Comparison of ENCODE assay signal across 8 mouse cellular contexts in the genomic region with DNA sequence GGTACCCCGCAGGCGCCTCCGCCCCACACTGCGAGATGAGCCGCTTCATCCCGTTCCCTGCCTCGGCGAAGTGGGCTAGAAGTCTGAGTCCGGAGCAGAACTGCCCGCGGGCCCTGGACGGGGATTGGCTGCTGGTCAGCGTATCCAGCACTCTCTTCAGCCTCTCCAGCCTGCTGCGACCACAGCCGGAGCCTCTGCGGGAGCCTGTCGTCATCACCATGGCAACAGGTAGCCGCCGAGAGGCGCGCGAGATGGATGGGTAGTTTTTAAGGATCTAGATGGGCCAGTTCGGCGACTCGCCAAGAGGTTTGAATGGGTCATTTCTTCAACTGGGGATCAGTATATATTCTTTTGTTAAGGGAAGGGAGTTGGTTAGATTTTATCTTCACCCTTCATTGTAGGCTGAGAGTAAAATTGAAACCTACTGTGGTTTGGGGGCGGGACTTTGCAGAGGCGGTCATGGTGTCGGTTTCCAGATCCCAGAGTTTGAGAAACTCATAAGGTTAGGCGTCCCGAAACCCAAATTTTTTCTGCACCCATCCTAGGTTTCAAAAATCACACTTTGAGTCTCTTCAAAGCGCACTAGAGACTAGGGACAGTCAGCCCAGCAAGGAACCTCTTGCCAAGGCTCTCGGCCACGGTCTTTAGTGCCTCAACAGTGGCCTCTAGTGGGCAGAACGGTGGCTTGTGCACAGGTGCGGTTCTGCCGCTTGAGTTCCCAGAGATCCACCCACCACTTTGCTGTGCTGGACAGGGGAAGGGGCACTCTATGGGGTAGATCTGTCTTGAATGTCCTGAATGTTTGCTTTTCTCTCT. TPM values are rescaled to one million over a fixed set of nuclear protein-coding genes. Genes with fewer than 3 reads are reported as not detected.
A peak's percentile ranks its signal among the peaks of the same experiment; 100 is the strongest.
DNase-seq lines count a peak whose midpoint lies in the region; ATAC-seq and TF ChIP-seq lines count a peak whose summit lies in the region.

No protein-coding gene starts in this region.

- no peak for TF ChIP-seq EP300 in liver, postnatal 0 days (IDR thresholded peaks at IDR 0.05; ENCODE audit: low read depth)

- H3K27me3 ChIP-seq in heart, embryonic 12.5 days (replicated peaks), result no peaks in the 10 kb centered on the region
- H3K27me3 ChIP-seq in kidney, embryonic 16.5 days (ENCODE audit: insufficient read depth, low read length), result no peaks in the 10 kb centered on the region
- no peaks in the 10 kb centered on the region for H3K27me3 ChIP-seq in liver, postnatal 0 days (ENCODE audit: insufficient read depth, low read length)
- H3K27me3 ChIP-seq in neural tube, embryonic 13.5 days, result no peaks in the 10 kb centered on the region

- H3K4me3 ChIP-seq in heart, embryonic 12.5 days, result peak overlapping the region; percentile 75
- H3K4me3 ChIP-seq in kidney, embryonic 16.5 days (ENCODE audit: low read length), result peak overlapping the region; percentile 76
- H3K4me3 ChIP-seq in liver, postnatal 0 days (ENCODE audit: low read depth, low read length), result peak overlapping the region; percentile 84
- peak overlapping the region; percentile 46 for H3K4me3 ChIP-seq in neural tube, embryonic 13.5 days

- WGBS in heart, embryonic 12.5 days, result under 1% methylated on average over 36 of the region's 36 CpGs
- under 1% methylated on average over 36 of the region's 36 CpGs for WGBS in kidney, embryonic 16.5 days
- under 1% methylated on average over 36 of the region's 36 CpGs for WGBS in liver, postnatal 0 days (ENCODE audit: insufficient replicate concordance)
- WGBS in neural tube, embryonic 13.5 days, result 1% methylated on average over 36 of the region's 36 CpGs

- peak overlapping the region; percentile 86 for H3K9ac ChIP-seq in heart, embryonic 12.5 days
- H3K9ac ChIP-seq in kidney, embryonic 16.5 days (replicated peaks; ENCODE audit: low read length), result peak overlapping the region; percentile 70
- H3K9ac ChIP-seq in liver, postnatal 0 days (replicated peaks), result peak overlapping the region; percentile 80
- H3K9ac ChIP-seq in neural tube, embryonic 13.5 days, result peak overlapping the region; percentile 73

- DNase-seq in CD4-positive, CD25-positive, alpha-beta regulatory T cell, adult 2 months (ENCODE audit: low read depth, low spot score), result peak; percentile 92
- DNase-seq in brain, adult 2 months (ENCODE audit: low read depth, low spot score), result peak; percentile 92
- peak; percentile 91 for DNase-seq in liver, postnatal 0 days
- DNase-seq in testis, postnatal 14 days (ENCODE audit: low spot score), result peak; percentile 86

- peak overlapping the region; percentile 44 for H3K27ac ChIP-seq in heart, embryonic 12.5 days (ENCODE audit: poor library complexity, severe bottlenecking)
- peak overlapping the region; percentile 79 for H3K27ac ChIP-seq in kidney, embryonic 16.5 days (ENCODE audit: low read length)
- peak overlapping the region; percentile 94 for H3K27ac ChIP-seq in liver, postnatal 0 days (ENCODE audit: low read depth)
- peak overlapping the region; percentile 66 for H3K27ac ChIP-seq in neural tube, embryonic 13.5 days (replicated peaks)

- peak overlapping the region; percentile 94 for H3K4me2 ChIP-seq in heart, embryonic 12.5 days
- H3K4me2 ChIP-seq in kidney, embryonic 16.5 days (replicated peaks; ENCODE audit: low read depth, low read length), result peak overlapping the region; percentile 76
- peak overlapping the region; percentile 83 for H3K4me2 ChIP-seq in liver, postnatal 0 days (ENCODE audit: low read depth, low read length)
- peak overlapping the region; percentile 76 for H3K4me2 ChIP-seq in neural tube, embryonic 13.5 days

- H3K36me3 ChIP-seq in heart, embryonic 12.5 days, result peaks cover 24% of the 10 kb centered on the region
- H3K36me3 ChIP-seq in kidney, embryonic 16.5 days (ENCODE audit: insufficient read depth, low read length), result peaks cover 9% of the 10 kb centered on the region; the same call in 1 of the 2 replicates
- H3K36me3 ChIP-seq in liver, postnatal 0 days (replicated peaks; ENCODE audit: insufficient read depth, low read length), result peaks cover 31% of the 10 kb centered on the region
- peaks cover 23% of the 10 kb centered on the region for H3K36me3 ChIP-seq in neural tube, embryonic 13.5 days

- no peaks in the 10 kb centered on the region for H3K9me3 ChIP-seq in heart, embryonic 12.5 days (replicated peaks)
- H3K9me3 ChIP-seq in kidney, embryonic 16.5 days (ENCODE audit: low read length), result no peaks in the 10 kb centered on the region
- no peaks in the 10 kb centered on the region for H3K9me3 ChIP-seq in liver, postnatal 0 days (ENCODE audit: low read length)
- no peaks in the 10 kb centered on the region for H3K9me3 ChIP-seq in neural tube, embryonic 13.5 days

- peak; percentile 97 for TF ChIP-seq CTCF in liver, postnatal 0 days (IDR thresholded peaks at IDR 0.05; ENCODE audit: low read depth)

- peak; percentile 61 for ATAC-seq in erythroblast, adult 5-6 weeks (replicated peaks; ENCODE audit: low FRiP score, poor library complexity, severe bottlenecking)
- ATAC-seq in heart, embryonic 12.5 days (ENCODE audit: insufficient number of reproducible peaks, low FRiP score), result peak; percentile 36
- ATAC-seq in kidney, embryonic 16.5 days (ENCODE audit: low FRiP score, low TSS enrichment), result peak; percentile 64
- ATAC-seq in liver, postnatal 0 days, result peak; percentile 20; the same call in 1 of the 2 replicates
- ATAC-seq in neural tube, embryonic 13.5 days (ENCODE audit: low read depth), result 0 out of 2 replicates have a peak, but pooled peaks have one; percentile 21

- peaks cover 34% of the 10 kb centered on the region for H3K4me1 ChIP-seq in heart, embryonic 12.5 days (replicated peaks)
- H3K4me1 ChIP-seq in kidney, embryonic 16.5 days (ENCODE audit: insufficient read depth, low read length), result peaks cover 22% of the 10 kb centered on the region
- peaks cover 22% of the 10 kb centered on the region for H3K4me1 ChIP-seq in liver, postnatal 0 days (ENCODE audit: insufficient read depth)
- H3K4me1 ChIP-seq in neural tube, embryonic 13.5 days (replicated peaks), result peaks cover 52% of the 10 kb centered on the region

RNA-seq across cellular contexts. Expression of a gene that starts 4.8 kb away (rescaled TPM):
- 4.0 and 7.9 TPM in 2 replicates for total RNA-seq in erythroblast, adult 5-6 weeks (2015; ENCODE audit: low replicate concordance)
- total RNA-seq in erythroblast, adult 5-6 weeks (2017; ENCODE audit: low replicate concordance), result 8.8 and 10.3 TPM in 2 replicates
- 17.0 and 17.7 TPM in 2 replicates for polyA plus RNA-seq in heart, embryonic 12.5 days (2016; fragmentation: Nextera tagmentation; extraction: Ambion mirVana)
- 20.6 and 20.9 TPM in 2 replicates for polyA plus RNA-seq in kidney, embryonic 16.5 days (2015; fragmentation: Nextera tagmentation; extraction: Ambion mirVana)
- 7.1 and 7.9 TPM in 2 replicates for polyA plus RNA-seq in liver, postnatal 0 days (2015; fragmentation: Nextera tagmentation; extraction: Ambion mirVana)
- polyA plus RNA-seq in neural tube, embryonic 13.5 days (2015; fragmentation: Nextera tagmentation; extraction: Ambion mirVana), result 17.3 and 17.7 TPM in 2 replicates

RNA-seq across cellular contexts. Expression of a gene that starts 4.8 kb away (rescaled TPM):
- 30.7 and 30.9 TPM in 2 replicates for total RNA-seq in erythroblast, adult 5-6 weeks (2015; ENCODE audit: low replicate concordance)
- total RNA-seq in erythroblast, adult 5-6 weeks (2017; ENCODE audit: low replicate concordance), result 34.3 and 39.6 TPM in 2 replicates
- polyA plus RNA-seq in heart, embryonic 12.5 days (2016; fragmentation: Nextera tagmentation; extraction: Ambion mirVana), result 29.4 and 32.5 TPM in 2 replicates
- polyA plus RNA-seq in kidney, embryonic 16.5 days (2015; fragmentation: Nextera tagmentation; extraction: Ambion mirVana), result 36.1 and 39.2 TPM in 2 replicates
- polyA plus RNA-seq in liver, postnatal 0 days (2015; fragmentation: Nextera tagmentation; extraction: Ambion mirVana), result 47.0 and 47.9 TPM in 2 replicates
- 30.4 and 31.1 TPM in 2 replicates for polyA plus RNA-seq in neural tube, embryonic 13.5 days (2015; fragmentation: Nextera tagmentation; extraction: Ambion mirVana)

RNA-seq across cellular contexts. Expression of a gene that starts 8.9 kb away (rescaled TPM):
- 5.2 and 6.1 TPM in 2 replicates for total RNA-seq in erythroblast, adult 5-6 weeks (2015; ENCODE audit: low replicate concordance)
- 5.6 and 9.7 TPM in 2 replicates for total RNA-seq in erythroblast, adult 5-6 weeks (2017; ENCODE audit: low replicate concordance)
- polyA plus RNA-seq in heart, embryonic 12.5 days (2016; fragmentation: Nextera tagmentation; extraction: Ambion mirVana), result 46.3 and 48.4 TPM in 2 replicates
- polyA plus RNA-seq in kidney, embryonic 16.5 days (2015; fragmentation: Nextera tagmentation; extraction: Ambion mirVana), result 35.9 and 38.0 TPM in 2 replicates
- 6.8 and 7.4 TPM in 2 replicates for polyA plus RNA-seq in liver, postnatal 0 days (2015; fragmentation: Nextera tagmentation; extraction: Ambion mirVana)
- 59.5 and 64.7 TPM in 2 replicates for polyA plus RNA-seq in neural tube, embryonic 13.5 days (2015; fragmentation: Nextera tagmentation; extraction: Ambion mirVana)

RNA-seq across cellular contexts. Expression of a gene that starts 11.3 kb away (rescaled TPM):
- total RNA-seq in erythroblast, adult 5-6 weeks (2015; ENCODE audit: low replicate concordance), result 12.1 and 14.2 TPM in 2 replicates
- 20.4 and 21.7 TPM in 2 replicates for total RNA-seq in erythroblast, adult 5-6 weeks (2017; ENCODE audit: low replicate concordance)
- polyA plus RNA-seq in heart, embryonic 12.5 days (2016; fragmentation: Nextera tagmentation; extraction: Ambion mirVana), result 36.8 and 39.0 TPM in 2 replicates
- 59.9 and 60.1 TPM in 2 replicates for polyA plus RNA-seq in kidney, embryonic 16.5 days (2015; fragmentation: Nextera tagmentation; extraction: Ambion mirVana)
- 12.6 and 13.0 TPM in 2 replicates for polyA plus RNA-seq in liver, postnatal 0 days (2015; fragmentation: Nextera tagmentation; extraction: Ambion mirVana)
- 51.0 TPM in 2 replicates for polyA plus RNA-seq in neural tube, embryonic 13.5 days (2015; fragmentation: Nextera tagmentation; extraction: Ambion mirVana)

RNA-seq across cellular contexts. Expression of a gene that starts 15.6 kb away (rescaled TPM):
- total RNA-seq in erythroblast, adult 5-6 weeks (2015; ENCODE audit: low replicate concordance), result not detected in 2 replicates
- 9.7 TPM in 1 of 2 replicates, not detected in the other for total RNA-seq in erythroblast, adult 5-6 weeks (2017; ENCODE audit: low replicate concordance)
- polyA plus RNA-seq in heart, embryonic 12.5 days (2016; fragmentation: Nextera tagmentation; extraction: Ambion mirVana), result 0.24 and 0.29 TPM in 2 replicates
- polyA plus RNA-seq in kidney, embryonic 16.5 days (2015; fragmentation: Nextera tagmentation; extraction: Ambion mirVana), result 0.22 TPM in 1 of 2 replicates, not detected in the other
- 0.41 and 0.54 TPM in 2 replicates for polyA plus RNA-seq in liver, postnatal 0 days (2015; fragmentation: Nextera tagmentation; extraction: Ambion mirVana)
- polyA plus RNA-seq in neural tube, embryonic 13.5 days (2015; fragmentation: Nextera tagmentation; extraction: Ambion mirVana), result 0.43 TPM in 1 of 2 replicates, not detected in the other

Comparison
In these comparisons a context has a peak if more than half of its experiments do, and no peak if none do; other contexts are left out.
1. Peak in every context shown above with its lines: DNase-seq, ATAC-seq, H3K4me3 ChIP-seq and H3K27ac ChIP-seq.
2. H3K27ac ChIP-seq: peak in every context shown above with its lines; median percentile 94 in liver, postnatal 0 days; 79 in kidney, embryonic 16.5 days; 66 in neural tube, embryonic 13.5 days; 44 in heart, embryonic 12.5 days.